Mouse (Mus musculus): ENCODE measurements around the gene Ttf1. TPM values are rescaled to one million over a fixed set of nuclear protein-coding genes. Genes with fewer than 3 reads are reported as not detected.
"Not testable (repeated sequence)": the region's sequence is repeated elsewhere in the genome, so short reads cannot be mapped to it uniquely, and the experiment has no call there.

Gene Ttf1
- polyA plus RNA-seq, 1 experiment from 2014 or later = 11.6 TPM

DNA sequence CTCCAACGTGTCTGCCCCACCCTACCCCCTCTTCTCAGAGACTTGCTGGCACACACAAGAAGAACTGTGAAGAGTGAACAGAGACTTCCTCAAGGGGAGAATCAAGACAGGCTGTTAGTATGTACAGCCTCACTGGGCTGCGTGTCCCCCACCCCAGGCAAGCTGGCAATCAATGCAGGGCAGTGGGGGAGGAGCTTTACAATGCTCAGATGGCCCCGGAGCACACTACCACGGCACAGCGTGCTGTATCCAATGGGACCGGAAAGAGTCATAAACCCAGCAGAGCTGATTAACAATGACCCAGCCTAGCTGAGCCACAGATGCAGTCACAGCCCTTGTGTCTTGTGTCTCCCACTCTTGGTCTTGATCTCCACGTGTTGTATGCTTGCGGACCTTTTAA, 38.7 kb downstream of the Ttf1 start:
- H3K4me1 ChIP-seq (replicated peaks; ENCODE audit: control insufficient read depth, insufficient read depth, low read length) = no peaks in the 10 kb centered on the region
- H3K4me2 ChIP-seq (replicated peaks; ENCODE audit: low read depth, low read length) = no peak overlapping the region
- H3K9me3 ChIP-seq (ENCODE audit: control insufficient read depth, low read length) = no peaks in the 10 kb centered on the region
- H3K27me3 ChIP-seq (ENCODE audit: control insufficient read depth, insufficient read depth, low read length) = no peaks in the 10 kb centered on the region
- H3K27ac ChIP-seq (ENCODE audit: low read depth, low read length) = no peak overlapping the region
- no peaks in the 10 kb centered on the region for H3K36me3 ChIP-seq (ENCODE audit: control insufficient read depth, insufficient read depth, low read length)
- 84% methylated on average over 8 of the region's 8 CpGs for WGBS
- no peak overlapping the region for H3K9ac ChIP-seq (ENCODE audit: low read depth, low read length)
- no peak for ATAC-seq (ENCODE audit: low FRiP score)
- no peak overlapping the region for H3K4me3 ChIP-seq (ENCODE audit: low read depth, low read length)
- DNase-seq (ENCODE audit: low spot score) = no peak

DNA sequence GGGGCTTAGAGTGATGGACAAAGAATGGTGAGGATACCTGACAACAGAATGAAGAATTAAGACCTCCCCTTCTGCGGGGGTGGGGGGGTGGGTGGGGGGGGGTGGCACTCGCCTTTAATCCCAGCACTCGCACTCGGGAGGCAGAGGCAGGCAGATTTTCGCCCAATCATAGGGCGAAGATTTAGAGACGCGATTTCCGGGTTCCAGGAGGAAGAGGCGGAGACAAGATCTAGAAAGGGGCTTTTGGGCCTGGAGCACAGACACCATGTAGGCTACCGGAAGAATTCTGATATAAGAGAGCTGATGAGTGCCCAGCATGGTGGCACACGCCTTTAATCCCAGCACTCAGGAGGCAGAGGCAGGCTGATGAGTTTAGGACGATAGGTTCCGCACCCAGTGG, 39.6 kb downstream of the Ttf1 start:
- Histone ChIP-seq H3K4me1 (replicated peaks; ENCODE audit: control insufficient read depth, insufficient read depth, low read length) (no peaks in the 10 kb centered on the region), H3K27ac (ENCODE audit: low read depth, low read length) (no peak overlapping the region), H3K27me3 (ENCODE audit: control insufficient read depth, insufficient read depth, low read length) (no peaks in the 10 kb centered on the region), H3K9me3 (ENCODE audit: control insufficient read depth, low read length) (no peaks in the 10 kb centered on the region), H3K4me3 (ENCODE audit: low read depth, low read length) (no peak overlapping the region), H3K4me2 (replicated peaks; ENCODE audit: low read depth, low read length) (no peak overlapping the region), H3K36me3 (ENCODE audit: control insufficient read depth, insufficient read depth, low read length) (no peaks in the 10 kb centered on the region), H3K9ac (ENCODE audit: low read depth, low read length) (no peak overlapping the region)
- ATAC-seq (ENCODE audit: low FRiP score) (no peak), DNase-seq (ENCODE audit: low spot score) (no peak)
- 89% methylated on average over 14 of the region's 14 CpGs for WGBS

GRCm38 (mm10) chr2:29100822-29101534, 40.9 kb downstream of the Ttf1 start:
- H3K27ac ChIP-seq (ENCODE audit: low read depth, low read length) = no peak overlapping the region
- no peaks in the 10 kb centered on the region for H3K4me1 ChIP-seq (replicated peaks; ENCODE audit: control insufficient read depth, insufficient read depth, low read length)
- H3K4me2 ChIP-seq (replicated peaks; ENCODE audit: low read depth, low read length) = no peak overlapping the region
- WGBS = 74% methylated on average over 7 of the region's 7 CpGs
- no peak overlapping the region for H3K9ac ChIP-seq (ENCODE audit: low read depth, low read length)
- no peaks in the 10 kb centered on the region for H3K27me3 ChIP-seq (ENCODE audit: control insufficient read depth, insufficient read depth, low read length)
- H3K9me3 ChIP-seq (ENCODE audit: control insufficient read depth, low read length) = no peaks in the 10 kb centered on the region
- no peak overlapping the region for H3K4me3 ChIP-seq (ENCODE audit: low read depth, low read length)
- ATAC-seq (ENCODE audit: low FRiP score) = no peak
- no peak for DNase-seq (ENCODE audit: low spot score)
- no peaks in the 10 kb centered on the region for H3K36me3 ChIP-seq (ENCODE audit: control insufficient read depth, insufficient read depth, low read length)

- not testable (repeated sequence) for H3K36me3 ChIP-seq (ENCODE audit: control insufficient read depth, insufficient read depth, low read length); H3K9me3 ChIP-seq (ENCODE audit: control insufficient read depth, low read length); ATAC-seq (ENCODE audit: low FRiP score); H3K4me3 ChIP-seq (ENCODE audit: low read depth, low read length); H3K27ac ChIP-seq (ENCODE audit: low read depth, low read length); H3K27me3 ChIP-seq (ENCODE audit: control insufficient read depth, insufficient read depth, low read length); H3K4me1 ChIP-seq (replicated peaks; ENCODE audit: control insufficient read depth, insufficient read depth, low read length); H3K4me2 ChIP-seq (replicated peaks; ENCODE audit: low read depth, low read length); DNase-seq (ENCODE audit: low spot score); H3K9ac ChIP-seq (ENCODE audit: low read depth, low read length)
- WGBS = 85% methylated on average over 9 of the region's 10 CpGs
Measured at GRCm38 (mm10) chr2:29102416-29103377, 42.6 kb downstream of the Ttf1 start.

DNA sequence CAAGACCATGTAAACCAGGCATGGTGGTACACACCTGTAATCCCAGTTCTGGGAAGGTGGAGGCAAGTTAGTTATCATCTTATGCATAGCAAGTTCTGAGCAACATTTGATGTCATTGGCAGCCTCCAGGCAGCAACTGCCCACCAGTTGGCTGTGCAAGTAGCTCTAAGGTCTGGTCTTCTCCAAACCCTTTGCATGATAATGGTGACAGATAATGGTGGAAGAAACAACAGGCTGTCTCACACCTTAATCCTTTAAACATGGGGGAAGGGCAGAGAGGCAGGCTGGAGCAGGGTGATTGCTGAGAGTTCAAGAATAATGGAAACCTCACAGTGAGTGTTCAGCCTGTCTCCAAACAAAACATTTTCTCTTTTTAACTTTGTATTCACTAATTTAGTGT, 60.9 kb downstream of the Ttf1 start:
- H3K4me3 ChIP-seq (ENCODE audit: low read depth, low read length) = no peak overlapping the region
- ATAC-seq (ENCODE audit: low FRiP score) = no peak
- no peak overlapping the region for H3K4me2 ChIP-seq (replicated peaks; ENCODE audit: low read depth, low read length)
- no peaks in the 10 kb centered on the region for H3K27me3 ChIP-seq (ENCODE audit: control insufficient read depth, insufficient read depth, low read length)
- H3K27ac ChIP-seq (ENCODE audit: low read depth, low read length) = no peak overlapping the region
- no peak for DNase-seq (ENCODE audit: low spot score)
- H3K4me1 ChIP-seq (replicated peaks; ENCODE audit: control insufficient read depth, insufficient read depth, low read length) = no peaks in the 10 kb centered on the region
- no peaks in the 10 kb centered on the region for H3K9me3 ChIP-seq (ENCODE audit: control insufficient read depth, low read length)
- H3K36me3 ChIP-seq (ENCODE audit: control insufficient read depth, insufficient read depth, low read length) = no peaks in the 10 kb centered on the region
- H3K9ac ChIP-seq (ENCODE audit: low read depth, low read length) = no peak overlapping the region

DNA sequence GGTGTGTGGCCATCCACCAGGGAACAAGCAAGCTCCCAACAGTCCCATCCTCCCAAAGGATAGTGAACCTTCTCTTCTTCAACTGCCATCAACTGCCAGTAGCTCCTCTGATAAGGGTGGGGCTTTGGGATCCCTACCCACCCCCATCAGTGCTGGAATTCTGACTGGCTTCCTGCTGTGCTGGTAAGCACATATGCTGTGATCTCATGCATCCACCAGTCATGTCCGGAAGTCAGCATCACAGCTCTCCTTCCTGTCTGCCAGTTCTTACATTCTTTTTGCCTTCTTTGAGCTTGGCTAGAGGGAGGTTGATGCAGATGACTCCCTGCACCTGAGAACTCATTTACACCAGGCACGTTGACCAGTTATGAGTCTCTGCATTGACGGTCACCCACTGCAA, 62.4 kb downstream of the Ttf1 start:
- DNase-seq (ENCODE audit: low spot score) = no peak
- ATAC-seq (ENCODE audit: low FRiP score) = no peak
- Histone ChIP-seq H3K9ac (ENCODE audit: low read depth, low read length) (no peak overlapping the region), H3K4me1 (replicated peaks; ENCODE audit: control insufficient read depth, insufficient read depth, low read length) (no peaks in the 10 kb centered on the region), H3K36me3 (ENCODE audit: control insufficient read depth, insufficient read depth, low read length) (no peaks in the 10 kb centered on the region), H3K27ac (ENCODE audit: low read depth, low read length) (no peak overlapping the region), H3K27me3 (ENCODE audit: control insufficient read depth, insufficient read depth, low read length) (no peaks in the 10 kb centered on the region), H3K4me2 (replicated peaks; ENCODE audit: low read depth, low read length) (no peak overlapping the region), H3K4me3 (ENCODE audit: low read depth, low read length) (no peak overlapping the region), H3K9me3 (ENCODE audit: control insufficient read depth, low read length) (no peaks in the 10 kb centered on the region)
- 74% methylated on average over 3 of the region's 3 CpGs for WGBS

DNA sequence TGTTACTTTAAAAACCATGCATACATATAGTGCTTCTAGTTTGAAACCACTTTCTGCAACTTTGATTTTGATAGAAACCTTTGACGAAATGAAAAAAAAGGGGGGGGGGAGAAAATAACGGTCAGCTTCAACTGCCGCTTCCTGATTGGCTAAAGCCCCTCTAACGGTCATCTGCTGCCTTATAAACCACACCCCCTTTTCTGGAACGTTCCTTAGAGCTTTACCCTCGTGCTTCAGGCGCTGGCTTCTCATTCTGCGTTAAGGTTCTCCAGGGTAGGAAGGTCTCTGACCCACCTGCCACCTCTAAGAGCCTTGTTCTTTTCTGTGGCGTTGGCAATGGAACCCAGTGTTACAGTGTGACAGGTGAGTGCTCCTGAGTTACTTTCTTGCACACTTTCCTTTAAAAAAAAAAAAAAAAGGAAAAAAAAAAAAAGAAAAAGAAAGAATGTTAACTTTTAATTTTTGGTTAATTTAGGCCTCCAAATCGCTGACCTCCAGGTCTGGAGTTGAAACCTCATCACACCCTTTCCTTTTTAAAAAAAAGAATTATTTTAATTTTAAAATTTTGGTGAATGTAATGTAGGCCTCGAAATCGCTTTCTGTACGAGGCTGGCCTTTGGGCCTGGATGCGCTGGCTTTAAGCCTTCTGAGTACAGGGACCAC, 64.0 kb downstream of the Ttf1 start, which contains the start of gene Setx:
Gene Setx, plus strand, starts transcription at position 275 of the 663 bp plus-strand sequence.
- Histone ChIP-seq H3K9me3 (ENCODE audit: control insufficient read depth, low read length) (no peaks in the 10 kb centered on the region), H3K27ac (ENCODE audit: low read depth, low read length) (peak within 1 kb of the TSS; percentile 93), H3K4me2 (replicated peaks; ENCODE audit: low read depth, low read length) (peak within 1 kb of the TSS; percentile 77), H3K4me1 (replicated peaks; ENCODE audit: control insufficient read depth, insufficient read depth, low read length) (no peaks in the 10 kb centered on the region), H3K27me3 (ENCODE audit: control insufficient read depth, insufficient read depth, low read length) (no peaks in the 10 kb centered on the region), H3K4me3 (ENCODE audit: low read depth, low read length) (peak within 1 kb of the TSS; percentile 78), H3K36me3 (ENCODE audit: control insufficient read depth, insufficient read depth, low read length) (no peaks in the 10 kb centered on the region), H3K9ac (ENCODE audit: low read depth, low read length) (peak within 1 kb of the TSS; percentile 85)
- DNase-seq (ENCODE audit: low spot score) (peak; percentile 7), ATAC-seq (ENCODE audit: low FRiP score) (no peak)
- WGBS = 74% methylated on average over 14 of the region's 14 CpGs

DNA sequence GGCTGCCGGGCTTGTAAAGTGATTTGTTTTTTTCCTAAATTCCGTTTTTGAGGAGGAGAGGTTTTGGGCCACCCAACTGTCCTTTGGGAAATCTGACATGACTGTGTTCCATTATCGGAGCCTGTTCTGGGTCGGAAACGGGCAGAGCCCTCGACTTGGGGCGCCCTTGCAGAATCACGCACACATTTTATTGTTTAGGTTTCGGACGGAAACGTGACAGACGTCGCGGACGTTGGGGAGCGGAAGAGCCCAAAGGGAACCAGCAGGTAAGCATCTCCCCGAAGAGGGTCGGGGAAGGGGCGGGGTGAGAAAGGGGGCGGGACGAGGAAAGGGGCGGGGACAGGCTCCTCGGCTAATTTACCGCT, 64.5 kb downstream of the Ttf1 start:
- H3K27ac ChIP-seq (ENCODE audit: low read depth, low read length) = peak overlapping the region; percentile 25; the same call in 1 of the 2 replicates
- no peaks in the 10 kb centered on the region for H3K9me3 ChIP-seq (ENCODE audit: control insufficient read depth, low read length)
- H3K4me3 ChIP-seq (ENCODE audit: low read depth, low read length) = peak overlapping the region; percentile 78
- peak overlapping the region; percentile 41 for H3K4me2 ChIP-seq (replicated peaks; ENCODE audit: low read depth, low read length)
- DNase-seq (ENCODE audit: low spot score) (no peak), ATAC-seq (ENCODE audit: low FRiP score) (no peak)
- WGBS = under 1% methylated on average over 21 of the region's 24 CpGs
- H3K4me1 ChIP-seq (replicated peaks; ENCODE audit: control insufficient read depth, insufficient read depth, low read length) = no peaks in the 10 kb centered on the region
- H3K27me3 ChIP-seq (ENCODE audit: control insufficient read depth, insufficient read depth, low read length) = no peaks in the 10 kb centered on the region
- no peaks in the 10 kb centered on the region for H3K36me3 ChIP-seq (ENCODE audit: control insufficient read depth, insufficient read depth, low read length)
- H3K9ac ChIP-seq (ENCODE audit: low read depth, low read length) = peak overlapping the region; percentile 57; the same call in 1 of the 2 replicates

Measured in hindbrain, embryonic 11.5 days (tissue).